Mouse (Mus musculus): ENCODE results near the gene Cpm. TPM values are rescaled to one million over a fixed set of nuclear protein-coding genes. Genes with fewer than 3 reads are reported as not detected.
A peak's percentile ranks its signal among the peaks of the same experiment; 100 is the strongest.

The Cpm gene
- polyA plus RNA-seq, 1 experiment from 2014 or later, result 50.7 TPM

- no peaks in the 10 kb centered on the region for H3K9me3 ChIP-seq
- WGBS, result 75% methylated on average over 9 of the region's 9 CpGs
Observed at GRCm38 (mm10) chr10:117637745-117638577, 8.7 kb downstream of the Cpm start.

GRCm38 (mm10) chr10:117638578-117639220 lies 9.4 kb downstream of the Cpm start:
- Histone ChIP-seq H3K36me3 (no peaks in the 10 kb centered on the region), H3K27ac (no peak overlapping the region), H3K4me2 (replicated peaks) (no peak overlapping the region), H3K9ac (no peak overlapping the region), H3K27me3 (replicated peaks) (no peaks in the 10 kb centered on the region), H3K4me1 (replicated peaks) (peaks cover 3% of the 10 kb centered on the region; the same call in 1 of the 2 replicates), H3K4me3 (replicated peaks) (no peak overlapping the region), H3K9me3 (no peaks in the 10 kb centered on the region)
- ATAC-seq, result no peak
- WGBS, result 89% methylated on average over 7 of the region's 7 CpGs

More at GRCm38 (mm10) chr10:117637745-117638577, 8.7 kb downstream of the Cpm start:
- Histone ChIP-seq H3K9ac (no peak overlapping the region), H3K4me2 (replicated peaks) (no peak overlapping the region), H3K27me3 (replicated peaks) (no peaks in the 10 kb centered on the region), H3K4me3 (replicated peaks) (no peak overlapping the region), H3K4me1 (replicated peaks) (peaks cover 3% of the 10 kb centered on the region; the same call in 1 of the 2 replicates), H3K27ac (no peak overlapping the region), H3K36me3 (no peaks in the 10 kb centered on the region)
- ATAC-seq, result no peak

GRCm38 (mm10) chr10:117639221-117639599 lies 9.9 kb downstream of the Cpm start:
- H3K4me2 ChIP-seq (replicated peaks), result no peak overlapping the region
- H3K4me1 ChIP-seq (replicated peaks), result peaks cover 3% of the 10 kb centered on the region; the same call in 1 of the 2 replicates
- no peaks in the 10 kb centered on the region for H3K36me3 ChIP-seq
- no peaks in the 10 kb centered on the region for H3K27me3 ChIP-seq (replicated peaks)
- no peak overlapping the region for H3K9ac ChIP-seq
- no peak overlapping the region for H3K27ac ChIP-seq
- WGBS, result 89% methylated on average over 8 of the region's 8 CpGs
- ATAC-seq, result no peak
- no peak overlapping the region for H3K4me3 ChIP-seq (replicated peaks)
- H3K9me3 ChIP-seq, result no peaks in the 10 kb centered on the region

- Histone ChIP-seq H3K4me1 (replicated peaks) (peaks cover 5% of the 10 kb centered on the region), H3K4me2 (replicated peaks) (peak overlapping the region; percentile 28)
- peak; percentile 77 for ATAC-seq
Observed at GRCm38 (mm10) chr10:117639899-117640594, 10.7 kb downstream of the Cpm start.

GRCm38 (mm10) chr10:117640595-117641078 lies 11.3 kb downstream of the Cpm start:
- WGBS, result 75% methylated on average over 7 of the region's 7 CpGs
- H3K9ac ChIP-seq, result no peak overlapping the region
- H3K27me3 ChIP-seq (replicated peaks), result no peaks in the 10 kb centered on the region
- ATAC-seq, result no peak
- peaks cover 6% of the 10 kb centered on the region for H3K4me1 ChIP-seq (replicated peaks)
- H3K4me3 ChIP-seq (replicated peaks), result no peak overlapping the region
- no peaks in the 10 kb centered on the region for H3K36me3 ChIP-seq
- H3K9me3 ChIP-seq, result no peaks in the 10 kb centered on the region
- no peak overlapping the region for H3K27ac ChIP-seq
- H3K4me2 ChIP-seq (replicated peaks), result no peak overlapping the region

More at GRCm38 (mm10) chr10:117639899-117640594, 10.7 kb downstream of the Cpm start:
- Histone ChIP-seq H3K27me3 (replicated peaks) (no peaks in the 10 kb centered on the region), H3K36me3 (no peaks in the 10 kb centered on the region), H3K4me3 (replicated peaks) (no peak overlapping the region), H3K27ac (peak overlapping the region; percentile 42), H3K9ac (no peak overlapping the region), H3K9me3 (no peaks in the 10 kb centered on the region)
- WGBS, result 37% methylated on average over 21 of the region's 21 CpGs

- Histone ChIP-seq H3K36me3 (no peaks in the 10 kb centered on the region), H3K4me3 (replicated peaks) (no peak overlapping the region), H3K27me3 (replicated peaks) (no peaks in the 10 kb centered on the region), H3K27ac (no peak overlapping the region), H3K4me1 (replicated peaks) (peaks cover 9% of the 10 kb centered on the region), H3K9ac (no peak overlapping the region), H3K4me2 (replicated peaks) (peak overlapping the region; percentile 17; the same call in 1 of the 2 replicates), H3K9me3 (no peaks in the 10 kb centered on the region)
- ATAC-seq, result no peak
- 66% methylated on average over 20 of the region's 20 CpGs for WGBS
Observed at GRCm38 (mm10) chr10:117641400-117642200, 12.3 kb downstream of the Cpm start.

GRCm38 (mm10) chr10:117642201-117642450 lies 12.8 kb downstream of the Cpm start:
- H3K4me3 ChIP-seq (replicated peaks), result no peak overlapping the region
- 85% methylated on average over 9 of the region's 9 CpGs for WGBS
- H3K27ac ChIP-seq, result no peak overlapping the region
- ATAC-seq, result no peak
- H3K27me3 ChIP-seq (replicated peaks), result no peaks in the 10 kb centered on the region
- H3K9ac ChIP-seq, result no peak overlapping the region
- H3K9me3 ChIP-seq, result no peaks in the 10 kb centered on the region
- H3K36me3 ChIP-seq, result no peaks in the 10 kb centered on the region
- peaks cover 9% of the 10 kb centered on the region for H3K4me1 ChIP-seq (replicated peaks)
- H3K4me2 ChIP-seq (replicated peaks), result no peak overlapping the region

GRCm38 (mm10) chr10:117642491-117643262 lies 13.4 kb downstream of the Cpm start:
- ATAC-seq, result no peak
- H3K4me2 ChIP-seq (replicated peaks), result no peak overlapping the region
- H3K36me3 ChIP-seq, result no peaks in the 10 kb centered on the region
- H3K4me1 ChIP-seq (replicated peaks), result peaks cover 9% of the 10 kb centered on the region
- no peaks in the 10 kb centered on the region for H3K27me3 ChIP-seq (replicated peaks)
- H3K4me3 ChIP-seq (replicated peaks), result no peak overlapping the region
- no peak overlapping the region for H3K9ac ChIP-seq
- 88% methylated on average over 15 of the region's 15 CpGs for WGBS
- H3K27ac ChIP-seq, result 0 out of 2 replicates have a peak overlapping the region, but pooled peaks have one; percentile 2
- no peaks in the 10 kb centered on the region for H3K9me3 ChIP-seq

GRCm38 (mm10) chr10:117643302-117643701 lies 14.0 kb downstream of the Cpm start:
- no peak for ATAC-seq

GRCm38 (mm10) chr10:117643711-117644428 lies 14.6 kb downstream of the Cpm start:
- H3K27ac ChIP-seq, result 0 out of 2 replicates have a peak overlapping the region, but pooled peaks have one; percentile 3
- peaks cover 9% of the 10 kb centered on the region for H3K4me1 ChIP-seq (replicated peaks)
- no peak overlapping the region for H3K4me2 ChIP-seq (replicated peaks)
- no peak overlapping the region for H3K9ac ChIP-seq
- peak; percentile 8 for ATAC-seq
- WGBS, result 71% methylated on average over 12 of the region's 12 CpGs
- H3K4me3 ChIP-seq (replicated peaks), result no peak overlapping the region
- H3K27me3 ChIP-seq (replicated peaks), result no peaks in the 10 kb centered on the region
- H3K36me3 ChIP-seq, result no peaks in the 10 kb centered on the region
- H3K9me3 ChIP-seq, result no peaks in the 10 kb centered on the region

More at GRCm38 (mm10) chr10:117643302-117643701, 14.0 kb downstream of the Cpm start:
- Histone ChIP-seq H3K4me3 (replicated peaks) (no peak overlapping the region), H3K4me1 (replicated peaks) (peaks cover 9% of the 10 kb centered on the region), H3K4me2 (replicated peaks) (no peak overlapping the region), H3K27ac (0 out of 2 replicates have a peak overlapping the region, but pooled peaks have one; percentile 2), H3K27me3 (replicated peaks) (no peaks in the 10 kb centered on the region), H3K36me3 (no peaks in the 10 kb centered on the region), H3K9ac (no peak overlapping the region), H3K9me3 (no peaks in the 10 kb centered on the region)
- WGBS, result 71% methylated on average over 6 of the region's 6 CpGs

GRCm38 (mm10) chr10:117644429-117644748 lies 15.1 kb downstream of the Cpm start:
- no peaks in the 10 kb centered on the region for H3K9me3 ChIP-seq
- H3K4me3 ChIP-seq (replicated peaks), result no peak overlapping the region
- WGBS, result 48% methylated on average over 8 of the region's 8 CpGs
- H3K4me1 ChIP-seq (replicated peaks), result peaks cover 9% of the 10 kb centered on the region
- no peaks in the 10 kb centered on the region for H3K27me3 ChIP-seq (replicated peaks)
- H3K27ac ChIP-seq, result peak overlapping the region; percentile 45
- no peak overlapping the region for H3K4me2 ChIP-seq (replicated peaks)
- peak; percentile 48 for ATAC-seq
- H3K9ac ChIP-seq, result no peak overlapping the region
- H3K36me3 ChIP-seq, result no peaks in the 10 kb centered on the region
